Mouse (Mus musculus): Measurements from ENCODE around the gene Fermt2. TPM values are rescaled to one million over a fixed set of nuclear protein-coding genes. Genes with fewer than 3 reads are reported as not detected.

Fermt2 gene
- polyA plus RNA-seq, 1 experiment from 2014 or later, result 229 TPM

GRCm38 (mm10) chr14:45462374-45462773, 67.5 kb downstream of the Fermt2 start:
- H3K4me3 ChIP-seq (ENCODE audit: low read length), result no peak overlapping the region
- H3K27me3 ChIP-seq (ENCODE audit: control insufficient read depth, insufficient read depth, low read length), result no peaks in the 10 kb centered on the region
- H3K9me3 ChIP-seq (replicated peaks; ENCODE audit: control insufficient read depth, low read length), result no peaks in the 10 kb centered on the region
- H3K4me2 ChIP-seq (ENCODE audit: low read depth, low read length), result no peak overlapping the region
- H3K9ac ChIP-seq (ENCODE audit: low read length), result no peak overlapping the region
- no peak for ATAC-seq (replicated peaks; ENCODE audit: extremely low read depth, insufficient read depth, low FRiP score)
- WGBS, result 75% methylated on average over 6 of the region's 6 CpGs
- H3K4me1 ChIP-seq (ENCODE audit: control insufficient read depth, insufficient read depth, low read length), result peaks cover 19% of the 10 kb centered on the region
- H3K36me3 ChIP-seq (ENCODE audit: control insufficient read depth, insufficient read depth), result peaks cover 70% of the 10 kb centered on the region
- no peak overlapping the region for H3K27ac ChIP-seq (ENCODE audit: low read length)

DNA sequence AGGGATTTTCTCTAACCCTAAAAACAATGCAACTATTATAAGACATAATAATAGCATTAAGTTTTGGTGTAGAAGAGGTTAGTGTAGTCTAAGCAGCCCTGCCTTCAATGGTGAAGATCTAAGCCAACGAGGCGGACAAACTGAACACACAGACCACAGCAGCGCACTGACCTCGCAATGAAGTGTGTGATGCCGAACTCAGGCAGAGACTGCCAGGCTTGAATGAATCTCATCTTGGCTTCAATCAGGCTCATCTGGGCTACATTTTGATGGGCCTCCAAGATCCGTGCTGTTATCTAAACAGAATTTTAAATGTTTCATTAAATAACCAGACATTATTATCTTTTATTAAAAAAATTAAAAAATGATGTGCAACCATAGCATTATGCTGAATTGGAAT, 68.0 kb downstream of the Fermt2 start:
- peaks cover 23% of the 10 kb centered on the region for H3K4me1 ChIP-seq (ENCODE audit: control insufficient read depth, insufficient read depth, low read length)
- no peak for ATAC-seq (replicated peaks; ENCODE audit: extremely low read depth, insufficient read depth, low FRiP score)

DNA sequence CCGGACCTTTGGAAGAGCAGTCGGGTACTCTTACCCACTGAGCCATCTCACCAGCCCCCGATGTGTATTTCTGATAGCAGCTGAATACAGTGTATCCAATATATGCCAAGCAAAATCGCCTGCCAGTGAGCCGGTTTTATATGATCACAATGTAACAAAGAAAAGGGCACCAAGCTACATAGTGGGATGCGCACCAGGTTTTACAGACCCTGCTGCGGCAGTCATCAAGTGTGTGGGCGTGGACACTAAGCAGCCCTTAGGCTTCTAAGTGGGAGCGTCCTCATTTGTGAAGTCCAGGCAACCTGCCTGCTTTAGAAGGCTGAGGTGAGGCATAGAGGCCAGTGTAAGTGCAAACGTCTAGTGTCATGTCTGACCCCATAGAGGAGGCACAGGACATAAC, 69.4 kb downstream of the Fermt2 start:
- Histone ChIP-seq H3K36me3 (ENCODE audit: control insufficient read depth, insufficient read depth) (peaks cover 53% of the 10 kb centered on the region), H3K27me3 (ENCODE audit: control insufficient read depth, insufficient read depth, low read length) (no peaks in the 10 kb centered on the region), H3K9me3 (replicated peaks; ENCODE audit: control insufficient read depth, low read length) (no peaks in the 10 kb centered on the region), H3K4me3 (ENCODE audit: low read length) (no peak overlapping the region), H3K9ac (ENCODE audit: low read length) (no peak overlapping the region), H3K4me2 (ENCODE audit: low read depth, low read length) (no peak overlapping the region), H3K27ac (ENCODE audit: low read length) (no peak overlapping the region), H3K4me1 (ENCODE audit: control insufficient read depth, insufficient read depth, low read length) (peaks cover 35% of the 10 kb centered on the region)
- WGBS, result 90% methylated on average over 10 of the region's 10 CpGs
- no peak for ATAC-seq (replicated peaks; ENCODE audit: extremely low read depth, insufficient read depth, low FRiP score)

More for the DNA sequence above, 68.0 kb downstream of the Fermt2 start:
- H3K4me3 ChIP-seq (ENCODE audit: low read length), result no peak overlapping the region
- H3K9ac ChIP-seq (ENCODE audit: low read length), result no peak overlapping the region
- H3K4me2 ChIP-seq (ENCODE audit: low read depth, low read length), result no peak overlapping the region
- H3K27me3 ChIP-seq (ENCODE audit: control insufficient read depth, insufficient read depth, low read length), result no peaks in the 10 kb centered on the region
- H3K27ac ChIP-seq (ENCODE audit: low read length), result no peak overlapping the region
- H3K9me3 ChIP-seq (replicated peaks; ENCODE audit: control insufficient read depth, low read length), result no peaks in the 10 kb centered on the region
- WGBS, result 93% methylated on average over 6 of the region's 6 CpGs
- H3K36me3 ChIP-seq (ENCODE audit: control insufficient read depth, insufficient read depth), result peaks cover 66% of the 10 kb centered on the region

GRCm38 (mm10) chr14:45459877-45460276, 70.0 kb downstream of the Fermt2 start:
- ATAC-seq (replicated peaks; ENCODE audit: extremely low read depth, insufficient read depth, low FRiP score), result no peak
- 93% methylated on average over 14 of the region's 14 CpGs for WGBS
- Histone ChIP-seq H3K9ac (ENCODE audit: low read length) (no peak overlapping the region), H3K4me2 (ENCODE audit: low read depth, low read length) (no peak overlapping the region), H3K4me3 (ENCODE audit: low read length) (no peak overlapping the region), H3K4me1 (ENCODE audit: control insufficient read depth, insufficient read depth, low read length) (peaks cover 40% of the 10 kb centered on the region), H3K9me3 (replicated peaks; ENCODE audit: control insufficient read depth, low read length) (no peaks in the 10 kb centered on the region), H3K36me3 (ENCODE audit: control insufficient read depth, insufficient read depth) (peaks cover 49% of the 10 kb centered on the region), H3K27me3 (ENCODE audit: control insufficient read depth, insufficient read depth, low read length) (no peaks in the 10 kb centered on the region), H3K27ac (ENCODE audit: low read length) (no peak overlapping the region)

DNA sequence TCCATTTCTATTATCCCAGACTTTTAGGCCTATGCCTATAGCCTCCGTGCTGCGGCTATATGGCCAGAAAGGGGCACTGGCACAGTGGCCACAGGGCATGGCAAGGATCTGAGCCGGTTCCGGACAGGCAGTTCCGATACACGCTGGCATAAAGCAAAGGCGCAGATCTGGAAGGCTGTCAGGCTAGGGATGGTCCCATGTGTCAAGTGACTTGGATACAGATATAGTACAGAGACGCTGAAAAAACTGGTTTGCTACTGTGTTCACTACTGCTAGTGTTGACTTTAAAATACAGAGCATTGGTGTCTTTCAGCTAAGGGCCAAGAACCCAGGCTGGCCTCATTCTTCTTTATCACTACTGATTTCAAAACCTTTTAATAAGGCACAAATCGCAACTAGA, 72.9 kb downstream of the Fermt2 start:
- Histone ChIP-seq H3K9ac (ENCODE audit: low read length) (no peak overlapping the region), H3K27ac (ENCODE audit: low read length) (peak overlapping the region; percentile 88), H3K4me2 (ENCODE audit: low read depth, low read length) (no peak overlapping the region), H3K9me3 (replicated peaks; ENCODE audit: control insufficient read depth, low read length) (no peaks in the 10 kb centered on the region), H3K4me1 (ENCODE audit: control insufficient read depth, insufficient read depth, low read length) (peaks cover 46% of the 10 kb centered on the region), H3K4me3 (ENCODE audit: low read length) (no peak overlapping the region), H3K27me3 (ENCODE audit: control insufficient read depth, insufficient read depth, low read length) (no peaks in the 10 kb centered on the region), H3K36me3 (ENCODE audit: control insufficient read depth, insufficient read depth) (peaks cover 37% of the 10 kb centered on the region)
- ATAC-seq (replicated peaks; ENCODE audit: extremely low read depth, insufficient read depth, low FRiP score), result no peak
- 56% methylated on average over 9 of the region's 9 CpGs for WGBS

DNA sequence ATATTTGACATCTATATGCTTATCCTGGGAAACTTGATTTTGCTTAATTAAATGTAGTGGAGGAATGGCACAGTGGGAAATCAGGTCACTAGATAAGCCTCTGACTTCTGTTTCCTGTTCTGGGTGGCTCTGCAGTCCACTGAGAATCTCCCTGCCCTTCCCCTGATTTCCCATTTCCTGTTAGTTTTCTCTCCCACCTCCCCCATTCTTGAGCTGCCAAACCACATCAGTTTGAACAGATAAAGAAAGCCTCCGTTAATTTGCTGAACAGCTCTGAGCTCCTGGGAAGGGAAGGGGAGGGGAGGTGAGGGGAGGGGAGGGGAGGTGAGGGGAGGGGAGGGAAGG, 73.4 kb downstream of the Fermt2 start:
- no peaks in the 10 kb centered on the region for H3K27me3 ChIP-seq (ENCODE audit: control insufficient read depth, insufficient read depth, low read length)
- no peaks in the 10 kb centered on the region for H3K9me3 ChIP-seq (replicated peaks; ENCODE audit: control insufficient read depth, low read length)
- no peak overlapping the region for H3K4me3 ChIP-seq (ENCODE audit: low read length)
- WGBS, result 0% methylated on average over 1 of the region's 1 CpGs
- no peak; the same call in 1 of the 2 replicates for ATAC-seq (replicated peaks; ENCODE audit: extremely low read depth, insufficient read depth, low FRiP score)
- H3K4me2 ChIP-seq (ENCODE audit: low read depth, low read length), result no peak overlapping the region
- peak overlapping the region; percentile 21; the same call in 1 of the 2 replicates for H3K9ac ChIP-seq (ENCODE audit: low read length)
- H3K27ac ChIP-seq (ENCODE audit: low read length), result peak overlapping the region; percentile 83
- H3K36me3 ChIP-seq (ENCODE audit: control insufficient read depth, insufficient read depth), result peaks cover 32% of the 10 kb centered on the region
- peaks cover 47% of the 10 kb centered on the region for H3K4me1 ChIP-seq (ENCODE audit: control insufficient read depth, insufficient read depth, low read length)

- ATAC-seq (replicated peaks; ENCODE audit: extremely low read depth, insufficient read depth, low FRiP score), result no peak
- H3K27ac ChIP-seq (ENCODE audit: low read length), result peak overlapping the region; percentile 83
- H3K9ac ChIP-seq (ENCODE audit: low read length), result peak overlapping the region; percentile 21; the same call in 1 of the 2 replicates
- peaks cover 52% of the 10 kb centered on the region for H3K4me1 ChIP-seq (ENCODE audit: control insufficient read depth, insufficient read depth, low read length)
- peaks cover 27% of the 10 kb centered on the region for H3K36me3 ChIP-seq (ENCODE audit: control insufficient read depth, insufficient read depth)
- no peaks in the 10 kb centered on the region for H3K9me3 ChIP-seq (replicated peaks; ENCODE audit: control insufficient read depth, low read length)
- 54% methylated on average over 12 of the region's 12 CpGs for WGBS
- no peak overlapping the region for H3K4me2 ChIP-seq (ENCODE audit: low read depth, low read length)
- H3K27me3 ChIP-seq (ENCODE audit: control insufficient read depth, insufficient read depth, low read length), result no peaks in the 10 kb centered on the region
- no peak overlapping the region for H3K4me3 ChIP-seq (ENCODE audit: low read length)
These were observed 74.0 kb downstream of the Fermt2 start for GRCm38 (mm10) chr14:45455651-45456501.

DNA sequence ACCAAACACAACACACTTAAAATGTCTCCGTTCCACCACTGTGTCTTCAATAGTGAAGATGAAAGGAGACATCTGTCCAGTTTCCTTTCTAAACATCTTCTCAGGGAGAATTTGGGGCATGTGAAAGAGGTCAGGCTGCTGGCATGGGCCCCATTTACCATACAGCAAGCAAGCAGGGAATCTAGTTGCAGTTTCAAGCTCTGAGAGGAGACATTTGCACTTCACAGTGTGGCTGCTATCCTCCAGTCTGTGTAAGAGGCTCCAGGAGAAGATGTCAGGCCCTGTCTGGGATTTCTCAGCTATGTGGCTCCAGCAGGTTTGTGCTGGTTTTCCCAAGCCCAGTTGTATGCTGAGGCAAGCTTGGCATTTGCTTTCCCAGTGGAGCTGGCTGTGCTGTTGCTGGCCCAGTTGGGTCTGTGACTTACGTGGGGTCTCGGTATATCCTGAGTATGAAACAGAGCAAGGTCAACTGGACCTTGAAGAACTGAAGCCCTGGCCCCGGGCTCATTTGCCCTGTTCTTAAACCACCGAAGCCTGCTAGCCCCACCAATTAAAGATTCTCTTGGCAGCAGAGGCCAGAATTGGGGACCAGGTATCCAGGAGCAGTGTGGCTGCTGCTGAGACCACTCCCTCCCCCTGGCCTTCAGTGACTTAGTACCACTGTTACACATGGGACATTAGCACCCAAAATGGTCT, 76.2 kb downstream of the Fermt2 start:
- no peak overlapping the region for H3K4me2 ChIP-seq (ENCODE audit: low read depth, low read length)
- H3K4me1 ChIP-seq (ENCODE audit: control insufficient read depth, insufficient read depth, low read length), result peaks cover 53% of the 10 kb centered on the region
- H3K9ac ChIP-seq (ENCODE audit: low read length), result peak overlapping the region; percentile 47
- no peak overlapping the region for H3K4me3 ChIP-seq (ENCODE audit: low read length)
- WGBS, result 52% methylated on average over 5 of the region's 5 CpGs
- no peaks in the 10 kb centered on the region for H3K27me3 ChIP-seq (ENCODE audit: control insufficient read depth, insufficient read depth, low read length)
- H3K9me3 ChIP-seq (replicated peaks; ENCODE audit: control insufficient read depth, low read length), result no peaks in the 10 kb centered on the region
- H3K27ac ChIP-seq (ENCODE audit: low read length), result peak overlapping the region; percentile 77
- H3K36me3 ChIP-seq (ENCODE audit: control insufficient read depth, insufficient read depth), result peaks cover 11% of the 10 kb centered on the region
- ATAC-seq (replicated peaks; ENCODE audit: extremely low read depth, insufficient read depth, low FRiP score), result no peak
